Mouse (Mus musculus): ENCODE data around the gene Oosp3. TPM values are rescaled to one million over a fixed set of nuclear protein-coding genes. Genes with fewer than 3 reads are reported as not detected.

Gene Oosp3
- not detected in 2 replicates for total RNA-seq (2012; rRNA removed)
- not detected for polyA plus RNA-seq (2012; ENCODE audit: insufficient read depth in 1 of 2, insufficient read length in 2 of 2, low read depth in 1 of 2, low replicate concordance in 2 of 2, missing spikeins in 1 of 2)

DNA sequence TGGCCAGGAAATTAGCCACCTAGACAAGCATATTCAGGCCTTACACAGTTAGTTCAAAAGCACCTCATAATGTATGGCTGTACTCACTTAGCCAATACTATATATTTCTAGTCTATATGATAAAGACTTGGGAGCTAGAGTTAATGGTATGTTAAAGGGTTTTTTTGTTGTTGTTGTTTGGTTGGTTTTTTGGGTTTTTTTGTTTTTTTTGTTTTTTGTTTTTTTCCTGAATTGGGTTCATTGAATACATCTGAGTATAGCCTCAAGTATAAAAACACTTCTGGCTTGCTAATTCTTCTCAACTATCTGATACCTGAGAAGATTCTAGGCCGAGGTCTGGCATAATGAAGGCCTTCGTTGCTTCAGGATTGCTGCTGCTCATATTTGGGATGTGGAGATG lies at the start of gene Oosp3:
Gene Oosp3 (plus strand): TSS at position 301 of the 400 bp plus-strand sequence.
- Histone ChIP-seq H3K79me2 (ENCODE audit: control insufficient read depth, insufficient read depth, low read length, poor library complexity) (no peaks in the 10 kb centered on the region), H3K4me1 (ENCODE audit: control insufficient read depth in 1 of 2, insufficient read depth in 2 of 2, low read length in 2 of 2) (no peaks in the 10 kb centered on the region), H3K9me3 (replicated peaks; ENCODE audit: insufficient read depth, low read length) (no peaks in the 10 kb centered on the region), H3K27ac (ENCODE audit: control insufficient read depth, low read depth, low read length) (no peak within 1 kb of the TSS), H3K36me3 (ENCODE audit: control insufficient read depth in 1 of 2, insufficient read depth in 2 of 2, low read length in 2 of 2) (no peaks in the 10 kb centered on the region), H3K9ac (ENCODE audit: control insufficient read depth, low read depth, low read length, poor library complexity, severe bottlenecking) (no peak within 1 kb of the TSS), H3K4me3 (ENCODE audit: control insufficient read depth in 1 of 2, insufficient read depth in 1 of 2, low read depth in 2 of 2, low read length in 2 of 2) (no peak within 1 kb of the TSS), H3K27me3 (ENCODE audit: control insufficient read depth in 1 of 2, insufficient read depth in 2 of 2, low read length in 2 of 2) (peaks cover 3 to 8% of the 10 kb centered on the region in 2 experiments; a peak in 3 of 4 replicates)
- no peak for DNase-seq (ENCODE audit: low read depth, low spot score)
- no peak for TF ChIP-seq SMC3 (IDR thresholded peaks at IDR 0.05; ENCODE audit: low read depth, low read length)
- no peak for TF ChIP-seq MAFK (IDR thresholded peaks at IDR 0.05; ENCODE audit: borderline replicate concordance, low read depth, low read length)
- TF ChIP-seq TBP (IDR thresholded peaks at IDR 0.05; ENCODE audit: low read depth, low read length): no peak
- no peak for TF ChIP-seq GATA1 (IDR thresholded peaks at IDR 0.05; ENCODE audit: low read depth, low read length)
- no peak for TF ChIP-seq MAZ (IDR thresholded peaks at IDR 0.05; ENCODE audit: low read depth, low read length)
- TF ChIP-seq NELFE (IDR thresholded peaks at IDR 0.05; ENCODE audit: low read depth, low read length): no peak
- TF ChIP-seq JUND (IDR thresholded peaks at IDR 0.05; ENCODE audit: low read depth, low read length): no peak
- TF ChIP-seq GABPA (IDR thresholded peaks at IDR 0.05; ENCODE audit: low read depth, low read length): no peak
- no peak for TF ChIP-seq ZMIZ1 (IDR thresholded peaks at IDR 0.05; ENCODE audit: low read depth, low read length)
- no peak for TF ChIP-seq UBTF (IDR thresholded peaks at IDR 0.05; ENCODE audit: borderline replicate concordance, insufficient read depth, low read depth, low read length)

DNA sequence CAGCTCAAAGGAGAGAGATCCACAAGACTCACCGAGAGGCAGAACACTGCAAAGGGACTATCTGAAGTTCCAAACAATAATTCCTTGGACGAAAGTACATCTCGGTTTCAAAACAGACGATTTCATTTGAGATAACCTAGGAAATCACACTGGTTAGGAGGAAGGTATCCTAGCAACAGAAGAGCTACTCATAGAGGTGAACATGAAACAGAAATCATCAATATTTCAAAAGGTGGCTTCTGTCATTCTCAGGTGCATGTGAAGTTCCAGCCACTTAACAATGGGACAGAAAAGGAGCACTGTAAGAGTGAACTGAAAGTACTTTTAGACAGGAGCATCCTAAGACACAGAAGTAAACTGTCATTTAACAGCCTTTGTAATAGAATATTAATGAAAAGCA lies 47.3 kb upstream of the Oosp3 start:
- no peaks in the 10 kb centered on the region for H3K36me3 ChIP-seq (ENCODE audit: control insufficient read depth in 1 of 2, insufficient read depth in 2 of 2, low read length in 2 of 2)

More for the DNA sequence above, 47.3 kb upstream of the Oosp3 start:
- no peak overlapping the region for H3K4me3 ChIP-seq (ENCODE audit: control insufficient read depth in 1 of 2, insufficient read depth in 1 of 2, low read depth in 2 of 2, low read length in 2 of 2)
- no peak for DNase-seq (ENCODE audit: low read depth, low spot score)
- no peaks in the 10 kb centered on the region for H3K79me2 ChIP-seq (ENCODE audit: control insufficient read depth, insufficient read depth, low read length, poor library complexity)
- H3K4me1 ChIP-seq (ENCODE audit: control insufficient read depth in 1 of 2, insufficient read depth in 2 of 2, low read length in 2 of 2): no peaks in the 10 kb centered on the region
- H3K9me3 ChIP-seq (replicated peaks; ENCODE audit: insufficient read depth, low read length): no peaks in the 10 kb centered on the region
- TF ChIP-seq USF1 (IDR thresholded peaks at IDR 0.05; ENCODE audit: low read depth, low read length) (no peak), ZKSCAN1 (IDR thresholded peaks at IDR 0.05; ENCODE audit: low read depth, low read length) (no peak), POLR2AphosphoS5 (IDR thresholded peaks at IDR 0.05; ENCODE audit: borderline replicate concordance, low read depth, low read length) (no peak), POLR2A (IDR thresholded peaks at IDR 0.05; ENCODE audit: control insufficient read depth in 1 of 2, insufficient read depth in 1 of 2, low read depth in 1 of 2, low read length in 2 of 2, poor library complexity in 1 of 2) (no peak), MAX (IDR thresholded peaks at IDR 0.05; ENCODE audit: low read length) (no peak), TAL1 (IDR thresholded peaks at IDR 0.05; ENCODE audit: low read length) (no peak), HCFC1 (IDR thresholded peaks at IDR 0.05; ENCODE audit: low read depth, low read length) (no peak), GABPA (IDR thresholded peaks at IDR 0.05; ENCODE audit: low read depth, low read length) (no peak), CTCF (IDR thresholded peaks at IDR 0.05 in 2 of 3, conservative IDR thresholded peaks at IDR 0.05 in 1 of 3; ENCODE audit: control insufficient read depth in 1 of 3, insufficient read depth in 1 of 3, low read depth in 2 of 3, low read length in 3 of 3, poor library complexity in 1 of 3, severe bottlenecking in 1 of 3) (no peak), EP300 (IDR thresholded peaks at IDR 0.05; ENCODE audit: low read depth in 1 of 2, low read length in 2 of 2) (no peak), CHD2 (IDR thresholded peaks at IDR 0.05; ENCODE audit: low read length) (no peak), RCOR1 (IDR thresholded peaks at IDR 0.05; ENCODE audit: low read depth, low read length) (no peak), TCF12 (IDR thresholded peaks at IDR 0.05; ENCODE audit: low read depth, low read length) (no peak)
- no peak overlapping the region for H3K9ac ChIP-seq (ENCODE audit: control insufficient read depth, low read depth, low read length, poor library complexity, severe bottlenecking)
- H3K27me3 ChIP-seq (ENCODE audit: control insufficient read depth in 1 of 2, insufficient read depth in 2 of 2, low read length in 2 of 2): peaks cover 4% of the 10 kb centered on the region in 2 experiments; a peak in 3 of 4 replicates
- H3K27ac ChIP-seq (ENCODE audit: control insufficient read depth, low read depth, low read length): no peak overlapping the region

Measured in MEL (cell line).